ENCODE assay signal across 22 mouse cellular contexts in genomic region chr12:15879907-15880430, GRCm38 (mm10).
DNase-seq lines count a peak whose midpoint lies in the region; ATAC-seq lines count a peak whose summit lies in the region.
"Had no signal": no experiment of that assay in that cellular context is flagged by ENCODE, and none has a peak within 500 bp of the region (broad histone marks: within the 10 kb centered on the region; RNA-seq: fewer than 3 reads in every experiment).

No protein-coding gene starts in this region.

- H3K4me2 ChIP-seq in liver, embryonic 13.5 days = no peak overlapping the region
- H3K4me2 ChIP-seq in liver, embryonic 11.5 days = no peak overlapping the region
- H3K4me2 ChIP-seq: embryonic facial prominence, embryonic 12.5 days; forebrain, embryonic 13.5 days; heart, embryonic 13.5 days; hindbrain, embryonic 12.5 days had no signal

- peak; percentile 16 to 21 for DNase-seq in heart, adult 9 months (ENCODE audit: low spot score in 2 of 2)
- DNase-seq in heart, adult 8-10 months (ENCODE audit: low spot score) = no peak
- no peak for DNase-seq in liver, embryonic 13.5 days
- DNase-seq in liver, embryonic 11.5 days (ENCODE audit: low spot score) = no peak
- no peak for DNase-seq in thymus, postnatal 14 days
- DNase-seq in spleen, postnatal 10 days (ENCODE audit: low spot score in 2 of 2) = no peak
- DNase-seq: adrenal gland, adult 8-10 months; adrenal gland, postnatal 36 days; cerebellum, adult 11 months; cerebellum, adult 8-10 months; cerebellum, postnatal 14 days; forebrain, postnatal 0 days; gastrocnemius, adult 2 months; gastrocnemius, postnatal 25 days; kidney, adult 11 months had no signal

- no peak overlapping the region for H3K9ac ChIP-seq in liver, embryonic 13.5 days
- H3K9ac ChIP-seq in liver, embryonic 11.5 days (ENCODE audit: low read depth, low read length) = no peak overlapping the region
- H3K9ac ChIP-seq: embryonic facial prominence, embryonic 12.5 days; forebrain, embryonic 13.5 days; forebrain, postnatal 0 days; heart, embryonic 13.5 days; hindbrain, embryonic 12.5 days had no signal

- WGBS in liver, embryonic 13.5 days (ENCODE audit: insufficient replicate concordance) = 40% methylated on average over 7 of the region's 7 CpGs
- 54% methylated on average over 7 of the region's 7 CpGs for WGBS in liver, embryonic 11.5 days

- no peaks in the 10 kb centered on the region for H3K9me3 ChIP-seq in liver, embryonic 13.5 days (replicated peaks)
- H3K9me3 ChIP-seq in liver, embryonic 11.5 days (ENCODE audit: control insufficient read depth, low read length) = no peaks in the 10 kb centered on the region
- H3K9me3 ChIP-seq: embryonic facial prominence, embryonic 12.5 days; forebrain, embryonic 13.5 days; heart, embryonic 13.5 days; hindbrain, embryonic 12.5 days had no signal

- no peaks in the 10 kb centered on the region for H3K27me3 ChIP-seq in liver, embryonic 13.5 days
- H3K27me3 ChIP-seq in liver, embryonic 11.5 days (replicated peaks; ENCODE audit: control insufficient read depth, insufficient read depth, low read length) = no peaks in the 10 kb centered on the region
- H3K27me3 ChIP-seq: CH12.LX; embryonic facial prominence, embryonic 12.5 days; forebrain, embryonic 13.5 days; heart, embryonic 13.5 days; hindbrain, embryonic 12.5 days had no signal

- no peaks in the 10 kb centered on the region for H3K36me3 ChIP-seq in liver, embryonic 13.5 days
- H3K36me3 ChIP-seq in liver, embryonic 11.5 days (ENCODE audit: control insufficient read depth, insufficient read depth, low read length) = no peaks in the 10 kb centered on the region
- H3K36me3 ChIP-seq: embryonic facial prominence, embryonic 12.5 days; heart, embryonic 13.5 days; hindbrain, embryonic 12.5 days had no signal

- H3K4me1 ChIP-seq in liver, embryonic 13.5 days (replicated peaks) = no peaks in the 10 kb centered on the region
- no peaks in the 10 kb centered on the region for H3K4me1 ChIP-seq in liver, embryonic 11.5 days (replicated peaks; ENCODE audit: control insufficient read depth, insufficient read depth, low read length)
- H3K4me1 ChIP-seq: embryonic facial prominence, embryonic 12.5 days; forebrain, embryonic 13.5 days; hindbrain, embryonic 12.5 days had no signal

- no peak overlapping the region for H3K4me3 ChIP-seq in liver, embryonic 13.5 days (replicated peaks)
- H3K4me3 ChIP-seq in liver, embryonic 11.5 days (ENCODE audit: low read depth, low read length) = no peak overlapping the region
- H3K4me3 ChIP-seq: embryonic facial prominence, embryonic 12.5 days; forebrain, embryonic 13.5 days; gastrocnemius, adult 2 months; heart, embryonic 13.5 days; hindbrain, embryonic 12.5 days had no signal

- no peak overlapping the region for H3K27ac ChIP-seq in liver, embryonic 13.5 days
- H3K27ac ChIP-seq in liver, embryonic 11.5 days (ENCODE audit: low read depth, low read length) = no peak overlapping the region
- H3K27ac ChIP-seq: embryonic facial prominence, embryonic 12.5 days; forebrain, embryonic 13.5 days; gastrocnemius, adult 2 months; heart, embryonic 13.5 days; hindbrain, embryonic 12.5 days had no signal

- 0 out of 2 replicates have a peak, but pooled peaks have one; percentile 45 for ATAC-seq in liver, embryonic 13.5 days (ENCODE audit: low read depth)
- no peak for ATAC-seq in liver, embryonic 11.5 days (replicated peaks; ENCODE audit: low FRiP score)
- peak; percentile 75 for ATAC-seq in megakaryocyte progenitor cell, adult 5-6 weeks (replicated peaks; ENCODE audit: poor library complexity)
- ATAC-seq: forebrain, embryonic 13.5 days; forebrain, postnatal 0 days; hindbrain, embryonic 16.5 days had no signal

Comparison
In these comparisons a context has a peak if more than half of its experiments do, and no peak if none do; other contexts are left out.
1. DNase-seq: peak in heart, adult 9 months (2 of 2); none in heart, adult 8-10 months (single experiment), liver, embryonic 13.5 days (single experiment), liver, embryonic 11.5 days (single experiment), thymus, postnatal 14 days (single experiment) and spleen, postnatal 10 days (0 of 2).